Mouse (Mus musculus): ENCODE results near the gene Hs3st4. TPM values are rescaled to one million over a fixed set of nuclear protein-coding genes. Genes with fewer than 3 reads are reported as not detected.

The Hs3st4 gene
- polyA plus RNA-seq, 1 experiment from 2014 or later = 15.5 TPM

GRCm38 (mm10) chr7:123983177-123984046, 743 bp downstream of the Hs3st4 start:
- Histone ChIP-seq H3K9me3 (ENCODE audit: control insufficient read depth, low read length) (no peaks in the 10 kb centered on the region), H3K4me2 (ENCODE audit: low read length) (peak overlapping the region; percentile 71), H3K9ac (ENCODE audit: low read depth, low read length) (peak overlapping the region; percentile 76), H3K27ac (ENCODE audit: low read depth, low read length) (0 out of 2 replicates have a peak overlapping the region, but pooled peaks have one; percentile 4), H3K4me1 (ENCODE audit: control insufficient read depth, insufficient read depth, low read depth, low read length) (peaks cover 9% of the 10 kb centered on the region; the same call in 1 of the 2 replicates), H3K4me3 (ENCODE audit: low read length) (peak overlapping the region; percentile 70), H3K36me3 (ENCODE audit: control insufficient read depth, insufficient read depth, low read length) (no peaks in the 10 kb centered on the region), H3K27me3 (replicated peaks; ENCODE audit: control insufficient read depth, insufficient read depth, low read length) (peaks cover 26% of the 10 kb centered on the region)
- peak; percentile 44 for ATAC-seq
- WGBS = 2% methylated on average over 60 of the region's 97 CpGs

GRCm38 (mm10) chr7:123992121-123992520, 9.5 kb downstream of the Hs3st4 start:
- no peak overlapping the region for H3K4me2 ChIP-seq (ENCODE audit: low read length)
- no peak overlapping the region for H3K9ac ChIP-seq (ENCODE audit: low read depth, low read length)
- WGBS = 53% methylated on average over 3 of the region's 3 CpGs
- peaks cover 3% of the 10 kb centered on the region for H3K27me3 ChIP-seq (replicated peaks; ENCODE audit: control insufficient read depth, insufficient read depth, low read length)
- ATAC-seq = no peak
- H3K36me3 ChIP-seq (ENCODE audit: control insufficient read depth, insufficient read depth, low read length) = no peaks in the 10 kb centered on the region
- H3K9me3 ChIP-seq (ENCODE audit: control insufficient read depth, low read length) = no peaks in the 10 kb centered on the region
- H3K4me3 ChIP-seq (ENCODE audit: low read length) = no peak overlapping the region
- H3K27ac ChIP-seq (ENCODE audit: low read depth, low read length) = no peak overlapping the region
- no peaks in the 10 kb centered on the region for H3K4me1 ChIP-seq (ENCODE audit: control insufficient read depth, insufficient read depth, low read depth, low read length)

- no peak overlapping the region for H3K4me2 ChIP-seq (ENCODE audit: low read length)
- H3K27ac ChIP-seq (ENCODE audit: low read depth, low read length) = no peak overlapping the region
- no peaks in the 10 kb centered on the region for H3K4me1 ChIP-seq (ENCODE audit: control insufficient read depth, insufficient read depth, low read depth, low read length)
- no peak overlapping the region for H3K9ac ChIP-seq (ENCODE audit: low read depth, low read length)
- WGBS = 46% methylated on average over 3 of the region's 3 CpGs
- H3K9me3 ChIP-seq (ENCODE audit: control insufficient read depth, low read length) = no peaks in the 10 kb centered on the region
- H3K4me3 ChIP-seq (ENCODE audit: low read length) = no peak overlapping the region
- no peaks in the 10 kb centered on the region for H3K27me3 ChIP-seq (replicated peaks; ENCODE audit: control insufficient read depth, insufficient read depth, low read length)
- no peaks in the 10 kb centered on the region for H3K36me3 ChIP-seq (ENCODE audit: control insufficient read depth, insufficient read depth, low read length)
- no peak for ATAC-seq
Measured at GRCm38 (mm10) chr7:123997266-123997665, 14.6 kb downstream of the Hs3st4 start.

- Histone ChIP-seq H3K9me3 (ENCODE audit: control insufficient read depth, low read length) (no peaks in the 10 kb centered on the region), H3K36me3 (ENCODE audit: control insufficient read depth, insufficient read depth, low read length) (no peaks in the 10 kb centered on the region), H3K27ac (ENCODE audit: low read depth, low read length) (no peak overlapping the region), H3K27me3 (replicated peaks; ENCODE audit: control insufficient read depth, insufficient read depth, low read length) (no peaks in the 10 kb centered on the region), H3K4me2 (ENCODE audit: low read length) (no peak overlapping the region), H3K4me1 (ENCODE audit: control insufficient read depth, insufficient read depth, low read depth, low read length) (no peaks in the 10 kb centered on the region), H3K4me3 (ENCODE audit: low read length) (no peak overlapping the region), H3K9ac (ENCODE audit: low read depth, low read length) (no peak overlapping the region)
- 82% methylated on average over 7 of the region's 7 CpGs for WGBS
- no peak for ATAC-seq
Measured at GRCm38 (mm10) chr7:123998601-123999000, 15.9 kb downstream of the Hs3st4 start.

- 90% methylated on average over 5 of the region's 5 CpGs for WGBS
- Histone ChIP-seq H3K4me1 (ENCODE audit: control insufficient read depth, insufficient read depth, low read depth, low read length) (no peaks in the 10 kb centered on the region), H3K9ac (ENCODE audit: low read depth, low read length) (no peak overlapping the region), H3K4me2 (ENCODE audit: low read length) (no peak overlapping the region), H3K9me3 (ENCODE audit: control insufficient read depth, low read length) (no peaks in the 10 kb centered on the region; the same call in 1 of the 2 replicates), H3K27ac (ENCODE audit: low read depth, low read length) (no peak overlapping the region), H3K36me3 (ENCODE audit: control insufficient read depth, insufficient read depth, low read length) (no peaks in the 10 kb centered on the region), H3K4me3 (ENCODE audit: low read length) (no peak overlapping the region), H3K27me3 (replicated peaks; ENCODE audit: control insufficient read depth, insufficient read depth, low read length) (no peaks in the 10 kb centered on the region)
- ATAC-seq = no peak
Measured at GRCm38 (mm10) chr7:124026908-124027307, 44.2 kb downstream of the Hs3st4 start.

- no peak for ATAC-seq
- Histone ChIP-seq H3K4me3 (ENCODE audit: low read length) (no peak overlapping the region), H3K27me3 (replicated peaks; ENCODE audit: control insufficient read depth, insufficient read depth, low read length) (no peaks in the 10 kb centered on the region), H3K9ac (ENCODE audit: low read depth, low read length) (no peak overlapping the region), H3K4me1 (ENCODE audit: control insufficient read depth, insufficient read depth, low read depth, low read length) (peaks cover 6% of the 10 kb centered on the region; the same call in 1 of the 2 replicates), H3K36me3 (ENCODE audit: control insufficient read depth, insufficient read depth, low read length) (no peaks in the 10 kb centered on the region), H3K4me2 (ENCODE audit: low read length) (no peak overlapping the region), H3K27ac (ENCODE audit: low read depth, low read length) (no peak overlapping the region), H3K9me3 (ENCODE audit: control insufficient read depth, low read length) (no peaks in the 10 kb centered on the region; the same call in 1 of the 2 replicates)
- WGBS = 37% methylated on average over 2 of the region's 2 CpGs
Measured at GRCm38 (mm10) chr7:124032236-124032635, 49.6 kb downstream of the Hs3st4 start.

- H3K36me3 ChIP-seq (ENCODE audit: control insufficient read depth, insufficient read depth, low read length) = no peaks in the 10 kb centered on the region
- no peaks in the 10 kb centered on the region; the same call in 1 of the 2 replicates for H3K9me3 ChIP-seq (ENCODE audit: control insufficient read depth, low read length)
- no peak overlapping the region for H3K27ac ChIP-seq (ENCODE audit: low read depth, low read length)
- H3K27me3 ChIP-seq (replicated peaks; ENCODE audit: control insufficient read depth, insufficient read depth, low read length) = no peaks in the 10 kb centered on the region
- H3K4me3 ChIP-seq (ENCODE audit: low read length) = no peak overlapping the region
- 26% methylated on average over 2 of the region's 2 CpGs for WGBS
- H3K4me2 ChIP-seq (ENCODE audit: low read length) = no peak overlapping the region
- no peak overlapping the region for H3K9ac ChIP-seq (ENCODE audit: low read depth, low read length)
- H3K4me1 ChIP-seq (ENCODE audit: control insufficient read depth, insufficient read depth, low read depth, low read length) = peaks cover 6% of the 10 kb centered on the region; the same call in 1 of the 2 replicates
- no peak for ATAC-seq
Measured at GRCm38 (mm10) chr7:124033332-124033731, 50.7 kb downstream of the Hs3st4 start.

GRCm38 (mm10) chr7:124037281-124037700, 54.6 kb downstream of the Hs3st4 start:
- H3K9me3 ChIP-seq (ENCODE audit: control insufficient read depth, low read length) = no peaks in the 10 kb centered on the region
- peak; percentile 80 for ATAC-seq
- H3K4me1 ChIP-seq (ENCODE audit: control insufficient read depth, insufficient read depth, low read depth, low read length) = peaks cover 6% of the 10 kb centered on the region; the same call in 1 of the 2 replicates
- H3K4me2 ChIP-seq (ENCODE audit: low read length) = no peak overlapping the region
- no peaks in the 10 kb centered on the region for H3K36me3 ChIP-seq (ENCODE audit: control insufficient read depth, insufficient read depth, low read length)
- 24% methylated on average over 5 of the region's 5 CpGs for WGBS
- H3K27me3 ChIP-seq (replicated peaks; ENCODE audit: control insufficient read depth, insufficient read depth, low read length) = no peaks in the 10 kb centered on the region
- no peak overlapping the region for H3K9ac ChIP-seq (ENCODE audit: low read depth, low read length)
- H3K27ac ChIP-seq (ENCODE audit: low read depth, low read length) = no peak overlapping the region; the same call in 1 of the 2 replicates
- H3K4me3 ChIP-seq (ENCODE audit: low read length) = no peak overlapping the region

GRCm38 (mm10) chr7:124039142-124039541, 56.5 kb downstream of the Hs3st4 start:
- no peaks in the 10 kb centered on the region for H3K9me3 ChIP-seq (ENCODE audit: control insufficient read depth, low read length)
- 70% methylated on average over 5 of the region's 5 CpGs for WGBS
- no peak for ATAC-seq

More at GRCm38 (mm10) chr7:124039142-124039541, 56.5 kb downstream of the Hs3st4 start:
- H3K27me3 ChIP-seq (replicated peaks; ENCODE audit: control insufficient read depth, insufficient read depth, low read length) = no peaks in the 10 kb centered on the region
- no peak overlapping the region for H3K27ac ChIP-seq (ENCODE audit: low read depth, low read length)
- H3K4me2 ChIP-seq (ENCODE audit: low read length) = no peak overlapping the region
- H3K4me3 ChIP-seq (ENCODE audit: low read length) = no peak overlapping the region
- no peaks in the 10 kb centered on the region for H3K36me3 ChIP-seq (ENCODE audit: control insufficient read depth, insufficient read depth, low read length)
- peaks cover 3% of the 10 kb centered on the region; the same call in 1 of the 2 replicates for H3K4me1 ChIP-seq (ENCODE audit: control insufficient read depth, insufficient read depth, low read depth, low read length)
- no peak overlapping the region for H3K9ac ChIP-seq (ENCODE audit: low read depth, low read length)
